Mouse (Mus musculus): Measurements from ENCODE around the gene Tasp1. TPM values are rescaled to one million over a fixed set of nuclear protein-coding genes. Genes with fewer than 3 reads are reported as not detected.

Gene Tasp1
- polyA plus RNA-seq, 1 experiment = 3.3 TPM

DNA sequence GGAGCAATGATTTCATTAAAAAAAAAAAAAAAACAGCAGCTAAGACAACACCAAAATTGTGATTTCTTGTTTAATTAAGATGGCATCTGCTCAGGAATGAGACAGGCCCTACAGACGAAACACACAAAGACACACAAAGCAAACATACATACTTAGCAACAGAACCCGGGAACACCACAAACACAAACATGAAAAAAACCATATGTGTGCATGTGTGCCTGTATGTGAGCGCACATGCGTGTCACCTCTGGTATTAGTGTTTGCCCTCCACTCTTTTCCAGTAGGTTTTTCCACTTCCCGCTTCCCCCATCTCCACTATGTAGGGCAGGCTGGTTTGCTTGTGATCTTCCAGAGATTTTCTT, 206.5 kb downstream of the Tasp1 start:
- WGBS = 81% methylated on average over 5 of the region's 5 CpGs

DNA sequence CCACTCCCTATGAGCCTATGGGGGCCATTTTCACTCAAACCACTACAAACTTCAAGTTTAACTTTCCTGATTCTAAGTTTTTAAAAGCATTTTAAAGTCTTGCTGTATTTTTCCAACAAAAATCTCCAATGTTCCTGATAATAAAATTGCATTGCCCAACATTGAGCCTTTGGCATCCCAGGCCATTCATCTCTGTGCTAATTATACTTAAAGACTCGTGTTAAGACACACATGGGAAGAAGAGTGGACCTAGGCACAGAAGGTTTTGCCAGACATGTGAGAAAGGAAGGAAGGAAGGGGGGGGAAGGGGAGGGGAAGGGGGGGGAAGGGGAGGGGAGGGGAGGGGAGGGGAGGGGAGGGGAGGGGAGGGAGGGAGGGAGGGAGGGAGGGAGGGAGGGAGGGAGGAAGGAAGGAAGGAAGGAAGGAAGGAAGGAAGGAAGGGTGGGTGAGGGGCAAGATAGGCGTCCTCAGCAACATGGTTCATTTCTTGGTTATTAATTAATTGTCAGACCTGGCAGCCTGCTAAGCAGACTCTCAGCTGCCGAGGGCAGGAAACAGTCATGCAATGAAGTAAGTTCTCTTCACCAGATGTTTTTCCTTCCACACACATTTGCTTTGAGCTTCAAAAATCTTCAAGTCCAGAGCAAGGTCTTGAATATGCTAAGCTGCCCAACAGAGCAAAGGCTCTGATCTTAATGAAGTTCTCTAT, 207.0 kb downstream of the Tasp1 start:
- no peak overlapping the region for H3K4me3 ChIP-seq (replicated peaks; ENCODE audit: extremely low read depth, low read depth, low read length)
- no peaks in the 10 kb centered on the region for H3K4me1 ChIP-seq (ENCODE audit: control insufficient read depth, insufficient read depth, low read length)
- no peak for DNase-seq
- TF ChIP-seq POLR2A (IDR thresholded peaks at IDR 0.05; ENCODE audit: borderline replicate concordance, extremely low read depth, low read depth, low read length) (no peak), CTCF (IDR thresholded peaks at IDR 0.05; ENCODE audit: insufficient read depth, low read length) (no peak)
- 22% methylated on average over 3 of the region's 3 CpGs for WGBS

More for the DNA sequence above, 206.5 kb downstream of the Tasp1 start:
- TF ChIP-seq POLR2A (IDR thresholded peaks at IDR 0.05; ENCODE audit: borderline replicate concordance, extremely low read depth, low read depth, low read length) (no peak), CTCF (IDR thresholded peaks at IDR 0.05; ENCODE audit: insufficient read depth, low read length) (no peak)
- Histone ChIP-seq H3K4me1 (ENCODE audit: control insufficient read depth, insufficient read depth, low read length) (no peaks in the 10 kb centered on the region), H3K4me3 (replicated peaks; ENCODE audit: extremely low read depth, low read depth, low read length) (no peak overlapping the region)
- no peak for DNase-seq

DNA sequence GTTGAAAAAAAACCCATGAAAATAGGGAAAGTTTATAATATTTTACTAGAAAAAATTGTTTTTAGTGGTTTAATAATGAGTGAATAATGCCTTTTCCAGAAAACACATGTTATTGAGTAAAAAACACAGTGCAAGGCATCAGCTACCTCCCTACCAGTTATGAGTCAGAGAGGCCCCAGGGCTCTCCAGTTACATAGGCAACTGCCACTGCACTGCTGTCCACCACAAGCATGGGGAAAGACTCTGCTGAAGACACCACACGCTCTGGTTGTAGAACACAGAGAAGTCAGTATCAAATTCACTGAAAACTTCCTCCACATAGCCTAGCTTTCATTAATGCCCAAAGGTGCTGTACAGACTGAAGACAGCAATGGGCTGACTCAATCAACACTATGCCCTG, 217.0 kb downstream of the Tasp1 start:
- TF ChIP-seq POLR2A (IDR thresholded peaks at IDR 0.05; ENCODE audit: borderline replicate concordance, extremely low read depth, low read depth, low read length) (no peak), CTCF (IDR thresholded peaks at IDR 0.05; ENCODE audit: insufficient read depth, low read length) (no peak)
- no peak for DNase-seq
- 88% methylated on average over 1 of the region's 1 CpGs for WGBS
- no peak overlapping the region for H3K4me3 ChIP-seq (replicated peaks; ENCODE audit: extremely low read depth, low read depth, low read length)
- H3K4me1 ChIP-seq (ENCODE audit: control insufficient read depth, insufficient read depth, low read length) = no peaks in the 10 kb centered on the region

DNA sequence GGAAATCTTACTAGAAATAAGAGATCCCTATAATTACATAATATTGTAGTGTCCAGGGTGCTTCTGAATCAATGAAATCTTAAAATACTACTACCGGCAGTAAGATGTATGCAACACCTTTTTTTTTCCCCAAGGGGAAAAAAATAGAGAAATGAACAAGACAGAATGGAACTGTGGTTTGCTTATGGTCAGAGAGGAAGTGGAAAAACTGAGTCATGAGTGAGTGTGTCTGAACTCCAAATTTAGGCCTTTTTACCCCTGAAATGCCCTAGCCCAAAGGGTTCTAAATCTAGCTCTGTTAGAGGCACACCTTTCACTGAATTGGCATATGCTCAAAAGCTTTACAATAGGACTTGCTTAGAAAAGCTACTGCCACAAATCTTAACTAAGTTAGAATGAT, 225.2 kb downstream of the Tasp1 start:
- 36% methylated on average over 1 of the region's 1 CpGs for WGBS
- H3K4me1 ChIP-seq (ENCODE audit: control insufficient read depth, insufficient read depth, low read length) = no peaks in the 10 kb centered on the region
- H3K4me3 ChIP-seq (replicated peaks; ENCODE audit: extremely low read depth, low read depth, low read length) = no peak overlapping the region
- no peak for DNase-seq
- TF ChIP-seq POLR2A (IDR thresholded peaks at IDR 0.05; ENCODE audit: borderline replicate concordance, extremely low read depth, low read depth, low read length) (no peak), CTCF (IDR thresholded peaks at IDR 0.05; ENCODE audit: insufficient read depth, low read length) (no peak)

DNA sequence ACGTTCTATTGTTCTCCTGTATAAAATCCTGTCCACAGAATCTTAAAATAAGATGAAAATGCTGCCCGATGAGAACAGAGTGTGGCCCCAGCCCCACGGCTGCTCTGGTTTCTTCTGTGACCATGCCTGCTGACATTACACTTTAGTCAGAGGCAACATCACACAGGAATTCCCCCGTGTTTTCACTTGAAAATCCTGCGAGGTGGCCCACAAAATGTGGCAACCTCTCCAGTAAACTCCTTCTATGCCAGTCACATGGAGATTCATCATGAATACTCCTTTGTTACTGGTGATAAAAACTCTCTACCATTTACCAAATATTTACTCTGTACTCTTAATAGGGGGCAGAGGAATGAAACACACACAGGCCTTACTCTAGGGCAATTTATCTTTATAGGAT, 225.7 kb downstream of the Tasp1 start:
- 59% methylated on average over 5 of the region's 5 CpGs for WGBS
- Histone ChIP-seq H3K4me1 (ENCODE audit: control insufficient read depth, insufficient read depth, low read length) (no peaks in the 10 kb centered on the region), H3K4me3 (replicated peaks; ENCODE audit: extremely low read depth, low read depth, low read length) (no peak overlapping the region)
- no peak for DNase-seq
- TF ChIP-seq POLR2A (IDR thresholded peaks at IDR 0.05; ENCODE audit: borderline replicate concordance, extremely low read depth, low read depth, low read length) = no peak
- TF ChIP-seq CTCF (IDR thresholded peaks at IDR 0.05; ENCODE audit: insufficient read depth, low read length) = no peak

DNA sequence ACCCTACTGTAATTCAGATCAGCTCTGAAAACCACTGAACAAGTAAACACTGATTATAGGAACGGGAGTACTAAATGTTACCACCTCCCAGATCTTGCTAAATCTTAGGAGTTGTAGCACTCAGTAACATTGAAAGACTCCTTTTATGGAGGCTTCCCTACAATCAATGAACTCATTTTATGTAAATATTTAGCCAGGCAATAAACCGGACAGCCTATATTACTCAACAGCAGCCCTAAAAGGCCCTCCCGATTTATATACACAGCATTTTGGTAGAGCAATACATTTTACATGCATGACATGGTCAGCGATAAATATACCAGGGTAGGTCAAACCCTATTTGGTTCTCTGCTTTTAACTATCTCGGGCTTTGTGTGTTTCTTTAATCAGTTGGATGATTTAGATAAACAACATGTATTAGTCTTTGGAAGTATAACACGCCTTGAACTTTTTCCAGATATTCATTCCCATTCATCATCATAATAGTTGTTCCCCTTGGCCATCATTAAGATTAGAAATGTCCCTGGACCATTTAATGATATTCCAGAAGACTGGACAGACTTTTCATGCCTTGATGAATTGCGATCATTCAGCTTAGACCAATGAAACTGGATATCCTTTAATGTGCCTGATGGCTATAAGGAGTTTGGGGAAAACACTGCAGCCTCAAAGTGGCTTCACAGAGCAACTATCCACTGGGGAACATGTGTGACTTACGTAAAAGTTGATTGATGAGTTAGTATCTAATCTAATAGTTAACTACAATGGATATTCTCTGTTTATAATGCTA, 244.8 kb downstream of the Tasp1 start:
- Histone ChIP-seq H3K4me3 (replicated peaks; ENCODE audit: extremely low read depth, low read depth, low read length) (no peak overlapping the region), H3K4me1 (ENCODE audit: control insufficient read depth, insufficient read depth, low read length) (no peaks in the 10 kb centered on the region)
- no peak for DNase-seq
- 52% methylated on average over 8 of the region's 8 CpGs for WGBS
- TF ChIP-seq CTCF (IDR thresholded peaks at IDR 0.05; ENCODE audit: insufficient read depth, low read length) = no peak

DNA sequence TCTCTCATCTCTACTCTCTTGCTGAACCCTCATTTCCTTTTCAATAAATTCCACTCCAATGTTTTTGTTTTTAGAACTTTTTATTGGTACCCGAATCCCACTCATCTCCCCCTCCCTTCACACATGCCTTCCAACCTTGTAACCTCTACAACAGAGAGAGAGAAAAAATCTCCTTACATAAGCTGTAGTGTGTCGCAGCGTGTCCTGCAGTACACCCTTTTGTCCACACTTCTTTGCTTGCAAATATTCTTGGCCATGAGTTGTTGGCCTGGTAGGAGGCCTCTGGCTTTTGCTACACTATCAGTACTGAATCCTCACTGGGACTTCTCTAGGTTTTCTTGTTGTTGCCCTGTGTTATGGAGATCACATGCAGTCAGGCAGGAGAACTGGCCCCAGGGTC, 249.3 kb downstream of the Tasp1 start:
- TF ChIP-seq POLR2A (IDR thresholded peaks at IDR 0.05; ENCODE audit: borderline replicate concordance, extremely low read depth, low read depth, low read length) (no peak), CTCF (IDR thresholded peaks at IDR 0.05; ENCODE audit: insufficient read depth, low read length) (no peak)
- 73% methylated on average over 3 of the region's 3 CpGs for WGBS
- DNase-seq = no peak
- Histone ChIP-seq H3K4me3 (replicated peaks; ENCODE audit: extremely low read depth, low read depth, low read length) (no peak overlapping the region), H3K4me1 (ENCODE audit: control insufficient read depth, insufficient read depth, low read length) (no peaks in the 10 kb centered on the region)

DNA sequence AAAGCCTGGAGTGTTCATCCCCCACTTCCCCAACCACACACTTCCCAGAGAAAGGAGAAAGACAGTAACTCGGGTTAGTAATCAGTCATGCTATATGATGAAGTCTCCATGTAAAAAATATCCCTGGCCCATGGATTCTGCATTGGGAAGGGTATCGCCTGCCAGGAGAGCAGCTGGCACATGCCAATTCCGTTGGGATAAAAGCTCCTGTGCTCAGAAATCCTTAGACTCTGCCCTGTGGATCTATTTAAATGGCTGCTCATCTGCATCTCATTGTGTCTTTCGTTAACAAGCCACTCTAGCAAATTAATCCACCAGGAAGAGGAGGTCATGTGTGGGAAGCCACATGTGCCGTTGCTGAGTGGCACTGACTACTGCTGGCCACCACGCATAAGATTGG, 258.7 kb downstream of the Tasp1 start:
- TF ChIP-seq POLR2A (IDR thresholded peaks at IDR 0.05; ENCODE audit: borderline replicate concordance, extremely low read depth, low read depth, low read length) (no peak), CTCF (IDR thresholded peaks at IDR 0.05; ENCODE audit: insufficient read depth, low read length) (no peak)
- no peak for DNase-seq
- Histone ChIP-seq H3K4me3 (replicated peaks; ENCODE audit: extremely low read depth, low read depth, low read length) (no peak overlapping the region), H3K4me1 (ENCODE audit: control insufficient read depth, insufficient read depth, low read length) (no peaks in the 10 kb centered on the region)
- 89% methylated on average over 6 of the region's 6 CpGs for WGBS

DNA sequence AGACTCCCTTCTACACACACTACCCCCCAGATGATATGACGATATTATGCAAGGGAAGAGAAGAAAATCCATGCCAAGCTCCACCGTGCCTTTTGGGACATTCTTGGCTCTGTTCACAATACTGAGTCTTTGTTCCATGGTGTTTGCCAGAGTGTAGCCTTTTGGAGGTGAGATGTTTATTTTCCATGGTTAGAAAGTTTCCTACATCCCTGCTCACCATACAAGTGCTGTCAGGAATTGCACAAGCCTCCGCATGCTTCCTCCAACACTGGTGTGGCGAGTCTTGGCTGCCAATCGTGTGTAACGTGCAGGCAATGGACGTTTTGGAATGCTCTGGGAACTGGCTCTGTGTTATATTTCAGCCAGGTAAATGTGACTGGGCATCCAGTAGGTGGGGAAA, 262.6 kb downstream of the Tasp1 start:
- DNase-seq = no peak
- TF ChIP-seq CTCF (IDR thresholded peaks at IDR 0.05; ENCODE audit: insufficient read depth, low read length) (no peak), POLR2A (IDR thresholded peaks at IDR 0.05; ENCODE audit: borderline replicate concordance, extremely low read depth, low read depth, low read length) (no peak)
- Histone ChIP-seq H3K4me3 (replicated peaks; ENCODE audit: extremely low read depth, low read depth, low read length) (no peak overlapping the region), H3K4me1 (ENCODE audit: control insufficient read depth, insufficient read depth, low read length) (no peaks in the 10 kb centered on the region)
- 54% methylated on average over 7 of the region's 7 CpGs for WGBS
